Mouse (Mus musculus) lung, postnatal 0 days (tissue): ENCODE results near the gene Krt36. TPM values are rescaled to one million over a fixed set of nuclear protein-coding genes. Genes with fewer than 3 reads are reported as not detected.

ENCODE experiments used
- ATAC-seq: fragments of 200-750 bp; cut with Nextera tagmentation; 2 replicates; pipeline ENCODE4 v1.8.0; 2017; ENCODE audit warnings: moderate library complexity
- DNase-seq: peaks from one replicate; pipeline ENCODE4 v3.0.0-alpha.2; 2016; ENCODE audit warnings: low spot score
- H3K27ac ChIP-seq: fragments of 300-500 bp; sonication (generic); 2 replicates; pipeline ENCODE4 v1.5.1; 2014; ENCODE audit warnings: antibody characterized with exemption, mild to moderate bottlenecking, low read length, mixed read lengths
- H3K27me3 ChIP-seq: fragments of 300-500 bp; sonication (generic); replicated peaks from 2 replicates; pipeline ENCODE4 v1.6.1; 2014; ENCODE audit warnings: low read length, mixed read lengths; ENCODE audit not compliant: insufficient read depth
- H3K36me3 ChIP-seq: fragments of 300-500 bp; sonication (generic); 2 replicates; pipeline ENCODE4 v1.6.1; 2014; ENCODE audit warnings: low read length, mixed read lengths; ENCODE audit not compliant: insufficient read depth
- H3K4me1 ChIP-seq: fragments of 300-500 bp; sonication (generic); 2 replicates; pipeline ENCODE4 v1.6.1; 2014; ENCODE audit warnings: antibody characterized with exemption, low read depth, low read length, mixed read lengths; ENCODE audit not compliant: insufficient read depth
- H3K4me2 ChIP-seq: fragments of 300-500 bp; sonication (generic); replicated peaks from 2 replicates; pipeline ENCODE4 v1.6.1; 2014; ENCODE audit warnings: low read depth, mild to moderate bottlenecking, low read length, moderate library complexity, mixed read lengths
- H3K4me3 ChIP-seq: fragments of 300-500 bp; sonication (generic); 2 replicates; pipeline ENCODE4 v1.5.1; 2014; ENCODE audit warnings: low read depth, low read length
- H3K9ac ChIP-seq: fragments of 300-500 bp; sonication (generic); replicated peaks from 2 replicates; pipeline ENCODE4 v1.6.1; 2014; ENCODE audit warnings: low read depth, mild to moderate bottlenecking
- H3K9me3 ChIP-seq: fragments of 300-500 bp; sonication (generic); 2 replicates; pipeline ENCODE4 v1.6.1; 2016; ENCODE audit warnings: low read length, mixed read lengths
- CTCF ChIP-seq: IDR thresholded peaks from 2 replicates; pipeline ENCODE4 v1.5.1; 2016; ENCODE audit warnings: antibody characterized with exemption, mild to moderate bottlenecking
- EP300 ChIP-seq: IDR thresholded peaks from 2 replicates; pipeline ENCODE4 v1.6.1; 2016; ENCODE audit warnings: antibody characterized with exemption, mild to moderate bottlenecking, control low read depth
- WGBS: fragments of 180-500 bp; shearing (Covaris S2); extraction: QIAGEN DNeasy Blood & Tissue Kit; methylation state at CpG from one replicate; pipeline ENCODE4 v1.1.7; 2014; 5-methylcytosine and 5-hydroxymethylcytosine counted together
- polyA plus RNA-seq: library from polyadenylated mRNA; unstranded; fragments of >200 nt; fragmentation: Nextera tagmentation; extraction: Ambion mirVana; gene quantifications from 2 replicates; pipeline ENCODE4 v1.2.1, GENCODE M21; 2015

Krt36 gene
- 0.11 TPM in 1 of 2 replicates, not detected in the other for polyA plus RNA-seq

DNA sequence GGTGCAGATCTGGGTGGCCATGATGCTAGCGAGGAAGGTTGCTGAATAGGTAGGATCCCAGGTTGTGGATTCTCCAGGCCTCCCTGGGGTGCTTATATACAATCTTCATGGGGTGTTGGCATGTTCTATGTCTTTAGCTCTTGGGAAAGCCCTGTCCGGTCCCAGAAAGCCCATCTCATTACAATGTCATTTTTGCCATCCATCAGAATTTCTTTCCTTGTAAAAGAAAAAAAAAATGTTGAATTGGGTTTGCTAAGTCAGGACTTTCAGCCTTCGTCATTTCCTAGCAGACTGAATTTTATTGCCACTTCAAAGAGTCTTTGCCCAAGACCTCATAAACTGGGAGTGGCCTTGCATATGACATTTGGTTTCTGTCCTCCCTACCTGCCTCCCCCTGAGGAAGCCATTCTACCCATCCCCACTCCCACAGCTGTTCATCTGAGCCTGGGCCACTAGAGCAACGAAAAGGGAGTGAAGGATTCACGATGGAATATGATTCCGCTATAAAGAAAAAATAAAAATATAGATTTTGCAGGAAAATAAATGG lies at the start of gene Krt36:
Krt36 (minus strand) TSS at position 51 of the 547 bp plus-strand sequence.
- Histone ChIP-seq H3K36me3 (no peaks in the 10 kb centered on the region), H3K9ac (no peak within 1 kb of the TSS), H3K9me3 (no peaks in the 10 kb centered on the region), H3K27me3 (no peaks in the 10 kb centered on the region), H3K27ac (no peak within 1 kb of the TSS), H3K4me2 (no peak within 1 kb of the TSS), H3K4me1 (no peaks in the 10 kb centered on the region), H3K4me3 (no peak within 1 kb of the TSS)
- ATAC-seq = no peak
- TF ChIP-seq EP300 (no peak), CTCF (no peak)
- no peak for DNase-seq
- 81% methylated on average over 6 of the region's 6 CpGs for WGBS

DNA sequence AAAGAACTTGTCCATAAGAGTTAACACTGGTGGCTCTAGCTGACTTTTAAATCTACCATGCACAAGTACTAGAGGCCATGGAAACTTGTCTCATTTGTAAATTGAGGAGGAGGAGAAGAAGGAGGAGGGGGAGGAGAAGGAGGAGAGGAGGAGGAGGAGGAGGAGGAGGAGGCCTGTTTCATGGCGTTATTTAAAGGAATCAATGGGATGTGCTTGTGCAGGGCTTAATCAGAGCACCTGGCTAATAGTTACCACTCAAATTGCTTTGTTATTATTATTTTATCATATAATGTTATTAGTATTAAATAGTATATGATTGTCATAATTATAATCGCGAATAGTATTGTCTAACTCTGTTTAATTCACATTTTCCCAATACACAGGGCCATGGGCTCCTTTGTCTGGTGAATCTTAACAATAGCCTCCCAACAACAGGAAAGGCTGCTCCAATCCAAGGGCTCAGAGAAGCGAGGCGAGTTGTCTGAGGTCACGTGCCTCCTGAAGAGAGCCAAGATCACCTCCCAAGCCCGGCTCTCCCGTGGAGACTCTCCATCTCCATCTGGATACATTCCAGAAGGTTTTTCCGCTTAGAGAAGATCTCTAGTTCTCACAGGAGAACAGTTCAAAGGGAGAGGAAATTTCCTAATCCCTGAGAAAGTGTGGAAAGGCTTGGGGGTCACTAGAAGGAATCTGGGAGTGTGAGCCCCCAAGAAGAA lies 43.3 kb upstream of the Krt36 start, which contains the start of gene Krt19:
Krt19 (minus strand) TSS at position 51 of the 716 bp plus-strand sequence.
- WGBS = 31% methylated on average over 9 of the region's 9 CpGs
- TF ChIP-seq EP300 (no peak), CTCF (no peak)
- Histone ChIP-seq H3K9me3 (no peaks in the 10 kb centered on the region), H3K27ac (peak within 1 kb of the TSS; percentile 27; the same call in 1 of the 2 replicates), H3K4me2 (no peak within 1 kb of the TSS), H3K9ac (no peak within 1 kb of the TSS), H3K27me3 (peaks cover 7% of the 10 kb centered on the region; the same call in 1 of the 2 replicates), H3K36me3 (no peaks in the 10 kb centered on the region), H3K4me1 (peaks cover 5% of the 10 kb centered on the region), H3K4me3 (no peak within 1 kb of the TSS)
- peak; percentile 4 for DNase-seq
- ATAC-seq = no peak

DNA sequence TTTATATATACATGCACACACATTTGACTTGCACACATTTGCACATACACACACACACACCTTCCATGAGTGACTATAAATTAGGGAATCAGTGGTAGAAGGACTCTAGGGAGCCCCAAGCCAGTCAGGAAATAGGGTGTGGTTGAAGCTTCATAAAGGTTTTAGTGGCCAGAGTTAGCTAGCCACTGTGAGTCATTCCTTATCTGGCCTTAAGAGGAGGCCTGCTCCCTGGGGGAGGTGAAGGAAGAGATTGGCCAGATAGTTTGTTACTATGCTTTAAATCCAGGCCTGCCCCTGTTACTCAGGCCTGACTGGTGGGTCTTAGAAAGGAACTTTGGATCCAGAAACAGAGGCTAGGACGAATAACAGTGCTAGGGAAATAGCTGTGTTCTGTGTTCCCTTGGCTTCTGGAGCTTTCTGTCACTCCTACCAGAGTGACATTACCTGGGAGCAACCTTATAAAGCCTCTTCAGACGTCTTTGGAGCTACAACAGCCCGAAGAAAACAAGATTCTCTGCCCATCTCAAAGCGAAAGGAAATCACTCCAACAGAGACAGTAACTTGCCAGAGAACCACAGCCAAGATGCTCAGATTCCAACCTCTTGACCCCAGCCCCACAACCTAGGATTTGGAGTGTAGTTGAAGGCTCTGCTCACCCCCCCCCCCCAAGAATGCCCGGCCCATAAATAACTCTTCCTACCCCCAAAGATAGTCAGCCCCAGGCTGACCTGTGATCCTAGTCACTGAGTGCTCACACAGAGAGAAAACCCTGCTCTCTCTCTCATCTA lies 42.3 kb upstream of the Krt36 start:
- TF ChIP-seq CTCF (no peak), EP300 (no peak)

DNA sequence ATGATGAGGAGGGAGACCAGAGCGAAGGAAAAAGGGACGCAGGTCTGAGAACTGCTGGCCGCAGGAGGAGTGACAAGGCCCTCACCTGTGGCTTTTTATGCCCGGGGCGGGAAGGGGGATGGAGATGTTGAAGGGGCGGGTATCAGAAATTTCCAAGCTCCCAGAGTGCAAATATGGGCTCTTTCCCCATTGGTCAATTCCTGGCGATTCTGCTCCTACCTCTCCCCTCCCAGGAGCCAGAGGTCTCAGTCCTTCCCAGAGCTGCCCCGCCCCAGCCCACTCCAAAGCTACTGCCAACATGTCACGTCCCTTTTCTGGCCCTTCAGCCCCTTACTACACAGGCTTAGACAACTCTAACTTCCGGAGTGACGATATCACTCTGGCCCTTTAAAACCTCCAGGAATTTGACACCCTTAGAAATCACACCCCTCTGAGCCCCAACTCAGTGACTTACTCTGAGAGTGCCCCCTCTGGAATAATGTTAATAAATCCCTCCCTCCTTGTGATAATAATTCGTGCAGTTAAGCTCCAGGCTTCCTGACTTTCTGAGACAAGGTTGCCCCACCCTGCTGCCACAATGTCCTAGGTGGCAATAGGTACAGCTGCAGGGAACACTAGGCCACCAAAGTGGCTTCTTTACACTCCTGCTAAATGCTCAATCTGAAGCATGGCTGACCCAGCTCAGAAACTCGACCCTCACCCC lies 40.6 kb upstream of the Krt36 start:
- ATAC-seq (peak; percentile 94), DNase-seq (peak; percentile 96)
- Histone ChIP-seq H3K36me3 (no peaks in the 10 kb centered on the region), H3K4me2 (peak overlapping the region; percentile 48), H3K9me3 (no peaks in the 10 kb centered on the region), H3K27me3 (peaks cover 7% of the 10 kb centered on the region; the same call in 1 of the 2 replicates), H3K9ac (peak overlapping the region; percentile 64), H3K27ac (peak overlapping the region; percentile 89), H3K4me3 (peak overlapping the region; percentile 49), H3K4me1 (peaks cover 5% of the 10 kb centered on the region)
- peak; percentile 90 for TF ChIP-seq EP300
- peak; percentile 12; the same call in 1 of the 2 replicates for TF ChIP-seq CTCF
- 1% methylated on average over 13 of the region's 13 CpGs for WGBS

More for the DNA sequence above, 42.3 kb upstream of the Krt36 start:
- DNase-seq (peak; percentile 52), ATAC-seq (no peak)
- 50% methylated on average over 5 of the region's 5 CpGs for WGBS
- Histone ChIP-seq H3K4me2 (no peak overlapping the region), H3K27ac (peak overlapping the region; percentile 27; the same call in 1 of the 2 replicates), H3K27me3 (peaks cover 7% of the 10 kb centered on the region; the same call in 1 of the 2 replicates), H3K4me1 (peaks cover 5% of the 10 kb centered on the region), H3K4me3 (no peak overlapping the region), H3K36me3 (no peaks in the 10 kb centered on the region), H3K9ac (no peak overlapping the region), H3K9me3 (no peaks in the 10 kb centered on the region)

DNA sequence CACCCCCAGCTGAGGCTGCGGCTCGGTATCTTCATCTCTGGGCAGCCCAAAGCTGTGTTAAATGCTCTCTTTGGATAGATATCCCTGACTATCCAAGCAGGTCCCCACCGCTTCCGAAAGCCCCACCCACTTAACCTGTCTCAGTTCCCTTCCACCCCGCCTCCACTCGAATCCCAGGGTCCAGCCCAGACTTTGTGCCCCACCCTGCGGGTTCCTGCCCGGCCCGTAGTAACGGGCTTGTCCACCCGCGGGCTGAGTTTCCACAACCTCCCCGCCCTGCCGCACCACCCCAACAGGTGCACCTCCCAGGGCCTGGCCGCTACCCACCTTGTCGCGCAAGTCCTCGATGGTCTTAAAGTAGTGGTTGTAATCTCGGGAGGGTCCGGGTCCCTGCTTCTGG lies 39.7 kb upstream of the Krt36 start:
- TF ChIP-seq CTCF = no peak
- TF ChIP-seq EP300 = no peak
- Histone ChIP-seq H3K4me2 (peak overlapping the region; percentile 48), H3K36me3 (no peaks in the 10 kb centered on the region), H3K4me1 (peaks cover 5% of the 10 kb centered on the region), H3K27me3 (peaks cover 7% of the 10 kb centered on the region; the same call in 1 of the 2 replicates), H3K9me3 (no peaks in the 10 kb centered on the region), H3K4me3 (peak overlapping the region; percentile 49), H3K9ac (peak overlapping the region; percentile 64), H3K27ac (peak overlapping the region; percentile 89)
- ATAC-seq (peak; percentile 59), DNase-seq (peak; percentile 77)
- 2% methylated on average over 20 of the region's 20 CpGs for WGBS
